Mouse (Mus musculus): ENCODE measurements around the gene Slc44a1.

DNA sequence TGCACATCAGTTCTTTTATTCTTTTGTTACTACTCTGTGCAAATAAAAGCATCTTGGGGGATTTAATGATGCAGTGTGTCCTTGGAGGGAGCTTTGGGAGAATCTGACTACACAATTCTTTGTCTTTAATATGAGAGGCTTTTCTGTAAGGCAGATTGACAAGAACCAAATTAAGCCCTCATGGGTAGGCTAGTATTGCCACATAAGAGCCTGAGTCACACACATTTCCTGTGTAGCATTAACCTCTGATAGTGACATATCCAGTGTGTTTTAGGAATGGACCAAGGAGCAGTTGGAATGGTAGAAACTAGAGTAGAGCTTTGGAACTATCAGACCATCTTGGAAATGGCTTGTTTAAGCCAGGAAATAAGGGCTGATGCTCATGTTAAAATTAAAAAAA is 33.9 kb downstream of the Slc44a1 start:
- TF ChIP-seq CTCF (conservative IDR thresholded peaks at IDR 0.05; ENCODE audit: low read length) (no peak), NANOG (IDR thresholded peaks at IDR 0.05; ENCODE audit: borderline replicate concordance, low read length) (no peak)

Measured in E14TG2a.4 (cell line).